Mouse (Mus musculus) heart, embryonic 13.5 days (tissue): ENCODE results near the gene Slpi. TPM values are rescaled to one million over a fixed set of nuclear protein-coding genes. Genes with fewer than 3 reads are reported as not detected.

Source experiments
- ATAC-seq: fragments of 200-750 bp; cut with Nextera tagmentation; 2 replicates; pipeline ENCODE4 v1.8.0; 2017; ENCODE audit warnings: moderate TSS enrichment; ENCODE audit not compliant: insufficient number of reproducible peaks, low FRiP score, low TSS enrichment; ENCODE audit errors: extremely low read depth
- H3K27ac ChIP-seq: fragments of 300-500 bp; sonication (generic); replicated peaks from 2 replicates; pipeline ENCODE4 v1.5.1; 2015; ENCODE audit warnings: moderate library complexity, mild to moderate bottlenecking, inconsistent platforms
- H3K27me3 ChIP-seq: fragments of 300-500 bp; sonication (generic); replicated peaks from 2 replicates; pipeline ENCODE4 v1.6.1; 2015; ENCODE audit warnings: mild to moderate bottlenecking, inconsistent platforms
- H3K36me3 ChIP-seq: fragments of 300-500 bp; sonication (generic); 2 replicates; pipeline ENCODE4 v1.6.1; 2015; ENCODE audit warnings: mild to moderate bottlenecking, inconsistent platforms
- H3K4me1 ChIP-seq: fragments of 300-500 bp; sonication (generic); 2 replicates; pipeline ENCODE4 v1.6.1; 2015; ENCODE audit warnings: inconsistent platforms
- H3K4me2 ChIP-seq: fragments of 300-500 bp; sonication (generic); 2 replicates; pipeline ENCODE4 v1.6.1; 2015; ENCODE audit warnings: inconsistent platforms, mild to moderate bottlenecking, moderate library complexity
- H3K4me3 ChIP-seq: fragments of 300-500 bp; sonication (generic); 2 replicates; pipeline ENCODE4 v1.5.1; 2015; ENCODE audit warnings: moderate library complexity, mild to moderate bottlenecking, inconsistent platforms
- H3K9ac ChIP-seq: fragments of 300-500 bp; sonication (generic); 2 replicates; pipeline ENCODE4 v1.6.1; 2015; ENCODE audit warnings: inconsistent platforms, mild to moderate bottlenecking, moderate library complexity
- H3K9me3 ChIP-seq: fragments of 300-500 bp; sonication (generic); 2 replicates; pipeline ENCODE4 v1.6.1; 2016; ENCODE audit warnings: inconsistent platforms
- WGBS: fragments of 180-500 bp; shearing (Covaris S2); methylation state at CpG from one replicate; pipeline ENCODE4 v1.1.7; 2015; ENCODE audit warnings: mixed read lengths; 5-methylcytosine and 5-hydroxymethylcytosine counted together
- polyA plus RNA-seq: library from polyadenylated mRNA; unstranded; fragments of >200 nt; fragmentation: Nextera tagmentation; extraction: Ambion mirVana; gene quantifications from 2 replicates; pipeline ENCODE4 v1.2.1, GENCODE M21; 2015

The Slpi gene
- polyA plus RNA-seq, 1 experiment from 2014 or later = 0.90 TPM

GRCm38 (mm10) chr2:164396911-164397310 lies 8.0 kb upstream of the Slpi start:
- no peak overlapping the region for H3K4me2 ChIP-seq
- H3K27ac ChIP-seq = no peak overlapping the region
- peaks cover 12% of the 10 kb centered on the region for H3K4me1 ChIP-seq
- WGBS = 62% methylated on average over 12 of the region's 12 CpGs
- peaks cover 13% of the 10 kb centered on the region; the same call in 1 of the 2 replicates for H3K9me3 ChIP-seq
- H3K4me3 ChIP-seq = no peak overlapping the region
- H3K27me3 ChIP-seq = peaks cover 82% of the 10 kb centered on the region
- ATAC-seq = no peak
- no peak overlapping the region for H3K9ac ChIP-seq
- H3K36me3 ChIP-seq = no peaks in the 10 kb centered on the region

GRCm38 (mm10) chr2:164396076-164396475 lies 7.2 kb upstream of the Slpi start:
- H3K9ac ChIP-seq = no peak overlapping the region
- ATAC-seq = no peak
- H3K9me3 ChIP-seq = peaks cover 13% of the 10 kb centered on the region; the same call in 1 of the 2 replicates
- no peaks in the 10 kb centered on the region for H3K36me3 ChIP-seq
- H3K4me2 ChIP-seq = no peak overlapping the region
- H3K27ac ChIP-seq = no peak overlapping the region
- H3K27me3 ChIP-seq = peaks cover 82% of the 10 kb centered on the region
- no peak overlapping the region for H3K4me3 ChIP-seq
- H3K4me1 ChIP-seq = peaks cover 10% of the 10 kb centered on the region
- 82% methylated on average over 7 of the region's 7 CpGs for WGBS

GRCm38 (mm10) chr2:164393126-164393525 lies 4.2 kb upstream of the Slpi start:
- Histone ChIP-seq H3K27me3 (peaks cover 84% of the 10 kb centered on the region), H3K4me3 (no peak overlapping the region), H3K4me1 (peaks cover 8% of the 10 kb centered on the region), H3K36me3 (no peaks in the 10 kb centered on the region), H3K9me3 (peaks cover 13% of the 10 kb centered on the region; the same call in 1 of the 2 replicates), H3K9ac (no peak overlapping the region), H3K27ac (no peak overlapping the region), H3K4me2 (no peak overlapping the region)
- ATAC-seq = no peak
- 68% methylated on average over 29 of the region's 29 CpGs for WGBS

- under 1% methylated on average over 30 of the region's 30 CpGs for WGBS
- H3K4me3 ChIP-seq = peak overlapping the region; percentile 59
- H3K4me2 ChIP-seq = peak overlapping the region; percentile 83
- H3K4me1 ChIP-seq = peaks cover 27% of the 10 kb centered on the region
- H3K9ac ChIP-seq = peak overlapping the region; percentile 76
- H3K36me3 ChIP-seq = no peaks in the 10 kb centered on the region
- H3K27ac ChIP-seq = peak overlapping the region; percentile 62
- peaks cover 83% of the 10 kb centered on the region for H3K27me3 ChIP-seq
- H3K9me3 ChIP-seq = no peaks in the 10 kb centered on the region
- ATAC-seq = no peak
Measured at GRCm38 (mm10) chr2:164389499-164389898, 604 bp upstream of the Slpi start.

GRCm38 (mm10) chr2:164386953-164387352 lies 1.9 kb downstream of the Slpi start:
- Histone ChIP-seq H3K9ac (no peak overlapping the region), H3K27me3 (peaks cover 57% of the 10 kb centered on the region), H3K27ac (no peak overlapping the region), H3K9me3 (no peaks in the 10 kb centered on the region), H3K4me1 (peaks cover 33% of the 10 kb centered on the region), H3K36me3 (no peaks in the 10 kb centered on the region), H3K4me3 (no peak overlapping the region), H3K4me2 (peak overlapping the region; percentile 33; the same call in 1 of the 2 replicates)
- WGBS = 11% methylated on average over 8 of the region's 8 CpGs
- no peak for ATAC-seq

GRCm38 (mm10) chr2:164385927-164386763 lies 2.8 kb downstream of the Slpi start:
- Histone ChIP-seq H3K27me3 (peaks cover 51% of the 10 kb centered on the region), H3K4me3 (0 out of 2 replicates have a peak overlapping the region, but pooled peaks have one; percentile 1), H3K4me2 (peak overlapping the region; percentile 33), H3K36me3 (no peaks in the 10 kb centered on the region), H3K27ac (peak overlapping the region; percentile 36; the same call in 1 of the 2 replicates), H3K4me1 (peaks cover 33% of the 10 kb centered on the region), H3K9me3 (no peaks in the 10 kb centered on the region), H3K9ac (no peak overlapping the region)
- no peak; the same call in 1 of the 2 replicates for ATAC-seq
- 15% methylated on average over 18 of the region's 18 CpGs for WGBS

- no peak overlapping the region for H3K27ac ChIP-seq
- H3K9ac ChIP-seq = no peak overlapping the region
- no peaks in the 10 kb centered on the region for H3K36me3 ChIP-seq
- 49% methylated on average over 11 of the region's 11 CpGs for WGBS
- no peaks in the 10 kb centered on the region for H3K9me3 ChIP-seq
- no peak for ATAC-seq
- H3K4me2 ChIP-seq = no peak overlapping the region
- H3K4me1 ChIP-seq = peaks cover 25% of the 10 kb centered on the region
- peaks cover 29% of the 10 kb centered on the region for H3K27me3 ChIP-seq
- no peak overlapping the region for H3K4me3 ChIP-seq
Measured at GRCm38 (mm10) chr2:164383656-164384399, 5.1 kb downstream of the Slpi start.

- Histone ChIP-seq H3K9me3 (no peaks in the 10 kb centered on the region), H3K36me3 (no peaks in the 10 kb centered on the region), H3K4me2 (no peak overlapping the region), H3K9ac (no peak overlapping the region), H3K4me3 (no peak overlapping the region), H3K27me3 (peaks cover 21% of the 10 kb centered on the region), H3K27ac (no peak overlapping the region), H3K4me1 (peaks cover 25% of the 10 kb centered on the region)
- no peak for ATAC-seq
- 70% methylated on average over 3 of the region's 3 CpGs for WGBS
Measured at GRCm38 (mm10) chr2:164382971-164383370, 5.9 kb downstream of the Slpi start.

- WGBS = 71% methylated on average over 8 of the region's 8 CpGs
- H3K27ac ChIP-seq = no peak overlapping the region
- ATAC-seq = no peak
- H3K9ac ChIP-seq = no peak overlapping the region
- H3K4me3 ChIP-seq = no peak overlapping the region
- H3K36me3 ChIP-seq = no peaks in the 10 kb centered on the region
- no peaks in the 10 kb centered on the region for H3K9me3 ChIP-seq
- peaks cover 18% of the 10 kb centered on the region for H3K4me1 ChIP-seq
- H3K4me2 ChIP-seq = no peak overlapping the region
- peaks cover 8% of the 10 kb centered on the region for H3K27me3 ChIP-seq
Measured at GRCm38 (mm10) chr2:164381726-164382125, 7.2 kb downstream of the Slpi start.

GRCm38 (mm10) chr2:164377478-164378426 lies 11.1 kb downstream of the Slpi start:
- WGBS = 81% methylated on average over 15 of the region's 15 CpGs
- no peak for ATAC-seq
- no peak overlapping the region for H3K4me3 ChIP-seq
- no peaks in the 10 kb centered on the region for H3K36me3 ChIP-seq
- H3K9me3 ChIP-seq = no peaks in the 10 kb centered on the region
- no peak overlapping the region for H3K27ac ChIP-seq
- H3K4me1 ChIP-seq = no peaks in the 10 kb centered on the region
- H3K4me2 ChIP-seq = no peak overlapping the region
- no peak overlapping the region for H3K9ac ChIP-seq
- no peaks in the 10 kb centered on the region for H3K27me3 ChIP-seq
